Mouse (Mus musculus) stomach, postnatal 0 days (tissue): ENCODE results near the gene Rimbp2. TPM values are rescaled to one million over a fixed set of nuclear protein-coding genes. Genes with fewer than 3 reads are reported as not detected.

Source experiments
- ATAC-seq: fragments of 200-750 bp; cut with Nextera tagmentation; 2 replicates; pipeline ENCODE4 v1.8.0; 2017; ENCODE audit not compliant: low FRiP score, low TSS enrichment
- DNase-seq: peaks from one replicate; pipeline ENCODE4 v3.0.0-alpha.2; 2016; ENCODE audit warnings: low spot score
- H3K27ac ChIP-seq: fragments of 300-500 bp; sonication (generic); replicated peaks from 2 replicates; pipeline ENCODE4 v1.5.1; 2014; ENCODE audit warnings: mild to moderate bottlenecking, control low read depth
- H3K27me3 ChIP-seq: fragments of 300-500 bp; sonication (generic); 2 replicates; pipeline ENCODE4 v1.6.1; 2014; ENCODE audit warnings: low read length; ENCODE audit not compliant: control insufficient read depth, insufficient read depth
- H3K36me3 ChIP-seq: fragments of 300-500 bp; sonication (generic); 2 replicates; pipeline ENCODE4 v1.6.1; 2014; ENCODE audit warnings: low read length, mixed read lengths; ENCODE audit not compliant: control insufficient read depth, insufficient read depth
- H3K4me1 ChIP-seq: fragments of 300-500 bp; sonication (generic); replicated peaks from 2 replicates; pipeline ENCODE4 v1.6.1; 2014; ENCODE audit warnings: antibody characterized with exemption; ENCODE audit not compliant: control insufficient read depth, insufficient read depth
- H3K4me2 ChIP-seq: fragments of 300-500 bp; sonication (generic); replicated peaks from 2 replicates; pipeline ENCODE4 v1.6.1; 2014; ENCODE audit warnings: low read depth, mild to moderate bottlenecking, control low read depth, moderate library complexity
- H3K4me3 ChIP-seq: fragments of 300-500 bp; sonication (generic); 2 replicates; pipeline ENCODE4 v1.5.1; 2014; ENCODE audit warnings: low read depth, low read length, control low read depth
- H3K9ac ChIP-seq: fragments of 300-500 bp; sonication (generic); 2 replicates; pipeline ENCODE4 v1.6.1; 2014; ENCODE audit warnings: mild to moderate bottlenecking, low read length, control low read depth, mixed read lengths
- H3K9me3 ChIP-seq: fragments of 300-500 bp; sonication (generic); 2 replicates; pipeline ENCODE4 v1.6.1; 2016; ENCODE audit warnings: low read length; ENCODE audit not compliant: control insufficient read depth
- CTCF ChIP-seq: IDR thresholded peaks from 2 replicates; pipeline ENCODE4 v1.5.1; 2016; ENCODE audit warnings: antibody characterized with exemption, low read depth, mild to moderate bottlenecking, moderate library complexity
- EP300 ChIP-seq: optimal IDR thresholded peaks from 2 replicates; pipeline ENCODE3; 2016; ENCODE audit warnings: antibody characterized with exemption
- WGBS: fragments of 180-500 bp; shearing (Covaris S2); extraction: QIAGEN DNeasy Blood & Tissue Kit; methylation state at CpG from one replicate; pipeline ENCODE4 v1.1.7; 2014; 5-methylcytosine and 5-hydroxymethylcytosine counted together
- polyA plus RNA-seq: library from polyadenylated mRNA; unstranded; fragments of >200 nt; fragmentation: Nextera tagmentation; extraction: Ambion mirVana; gene quantifications from 2 replicates; pipeline ENCODE4 v1.2.1, GENCODE M21; 2015

Gene Rimbp2
- polyA plus RNA-seq, 1 experiment from 2014 or later = 0.17 TPM

DNA sequence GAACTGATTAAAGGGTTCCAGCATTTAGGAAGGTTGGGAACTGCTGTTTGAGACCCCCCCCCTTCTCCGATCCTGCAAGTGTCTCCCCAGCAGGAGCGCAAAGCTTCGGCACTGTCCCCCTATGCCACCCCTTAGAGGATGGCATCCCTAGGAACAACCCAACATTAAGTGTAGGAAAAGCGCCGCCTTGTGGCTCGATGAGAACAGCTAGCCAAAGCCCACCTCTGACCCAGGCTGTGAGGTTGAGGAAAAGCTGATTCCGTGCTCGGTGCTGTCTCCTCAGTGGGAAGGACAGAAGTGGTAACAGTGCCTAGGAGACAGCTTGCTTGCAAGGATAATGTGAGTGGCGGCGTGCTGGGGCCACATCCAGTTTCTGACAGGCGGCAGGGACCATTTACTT is 140.2 kb downstream of the Rimbp2 start:
- Histone ChIP-seq H3K4me1 (no peaks in the 10 kb centered on the region), H3K9me3 (no peaks in the 10 kb centered on the region), H3K36me3 (no peaks in the 10 kb centered on the region), H3K27ac (no peak overlapping the region), H3K27me3 (no peaks in the 10 kb centered on the region), H3K4me2 (no peak overlapping the region), H3K4me3 (no peak overlapping the region), H3K9ac (no peak overlapping the region)
- DNase-seq (no peak), ATAC-seq (no peak)
- 30% methylated on average over 11 of the region's 11 CpGs for WGBS
- TF ChIP-seq EP300 = no peak
- peak; percentile 20; the same call in 1 of the 2 replicates for TF ChIP-seq CTCF

DNA sequence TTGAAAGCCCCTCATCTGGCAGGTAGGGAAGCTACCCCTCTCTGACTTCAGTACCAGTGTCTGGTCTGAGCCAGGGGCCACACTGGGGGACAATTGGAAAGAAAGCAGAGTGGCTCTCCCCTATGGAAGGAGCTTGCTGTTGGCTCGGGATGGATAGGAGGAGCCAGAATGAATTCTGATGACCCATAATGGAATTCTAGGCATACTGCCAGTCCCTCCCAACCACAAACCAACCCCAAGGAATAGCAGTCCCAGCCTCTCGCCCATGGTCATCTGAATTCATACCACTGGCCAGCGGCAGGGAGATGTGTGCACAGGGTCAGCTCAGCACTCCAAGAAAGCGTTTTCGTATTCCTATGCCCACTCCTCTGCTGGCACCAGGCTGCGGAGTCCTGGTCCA is 141.9 kb downstream of the Rimbp2 start:
- no peak for ATAC-seq
- H3K27ac ChIP-seq = no peak overlapping the region
- no peak for DNase-seq
- H3K9me3 ChIP-seq = no peaks in the 10 kb centered on the region
- no peak overlapping the region for H3K4me3 ChIP-seq
- H3K4me2 ChIP-seq = no peak overlapping the region
- H3K27me3 ChIP-seq = no peaks in the 10 kb centered on the region
- no peaks in the 10 kb centered on the region for H3K4me1 ChIP-seq
- 71% methylated on average over 6 of the region's 6 CpGs for WGBS
- TF ChIP-seq EP300 (no peak), CTCF (no peak)
- no peak overlapping the region for H3K9ac ChIP-seq
- H3K36me3 ChIP-seq = no peaks in the 10 kb centered on the region

DNA sequence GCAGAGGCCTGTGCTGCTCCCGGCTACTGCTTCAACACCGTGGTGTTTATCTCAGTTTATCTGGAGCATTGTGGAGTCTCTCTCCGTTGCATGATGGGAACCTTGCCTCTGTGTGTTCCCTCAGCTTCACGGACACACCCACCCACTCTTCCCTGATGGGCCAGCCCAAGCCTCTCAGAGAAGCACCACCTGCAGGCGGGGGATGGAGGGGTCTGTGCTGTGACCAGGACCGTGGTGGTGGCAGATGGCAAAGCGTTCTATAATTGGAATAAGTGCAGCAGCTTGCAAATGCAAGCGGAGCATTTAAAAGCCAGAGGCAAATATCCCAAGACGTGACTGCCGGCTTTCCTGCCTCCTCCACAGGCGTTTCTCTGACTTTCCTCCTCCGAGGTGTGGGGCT is 143.3 kb downstream of the Rimbp2 start:
- H3K4me1 ChIP-seq = no peaks in the 10 kb centered on the region
- 0 out of 2 replicates have a peak, but pooled peaks have one; percentile 19 for ATAC-seq
- no peak for DNase-seq
- H3K27me3 ChIP-seq = no peaks in the 10 kb centered on the region
- no peak overlapping the region for H3K4me3 ChIP-seq
- H3K4me2 ChIP-seq = no peak overlapping the region
- TF ChIP-seq EP300 (no peak), CTCF (no peak)
- no peaks in the 10 kb centered on the region for H3K36me3 ChIP-seq
- no peak overlapping the region for H3K27ac ChIP-seq
- WGBS = 54% methylated on average over 12 of the region's 12 CpGs
- no peak overlapping the region for H3K9ac ChIP-seq
- H3K9me3 ChIP-seq = no peaks in the 10 kb centered on the region

DNA sequence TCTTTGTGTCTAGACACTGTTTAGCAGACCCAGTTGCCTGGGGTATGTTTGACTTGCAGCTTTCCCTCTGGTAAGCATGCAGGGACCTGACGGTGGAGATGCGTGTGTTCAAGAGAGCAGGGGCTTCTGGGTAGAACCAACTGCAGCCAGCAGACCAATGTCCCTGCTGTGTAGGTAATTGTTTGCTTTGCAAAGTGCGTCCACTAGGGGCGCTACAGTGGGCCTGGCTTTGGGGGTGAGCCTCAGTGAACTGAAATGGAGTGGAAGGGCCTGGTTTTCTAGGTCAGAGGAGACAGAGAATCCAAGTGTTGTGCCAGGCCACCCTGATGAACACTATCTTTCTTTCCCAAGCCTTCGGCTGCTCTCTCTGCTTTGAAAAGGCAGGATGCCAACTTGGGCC is 143.9 kb downstream of the Rimbp2 start:
- no peaks in the 10 kb centered on the region for H3K4me1 ChIP-seq
- 46% methylated on average over 5 of the region's 5 CpGs for WGBS
- no peak overlapping the region for H3K27ac ChIP-seq
- no peaks in the 10 kb centered on the region for H3K36me3 ChIP-seq
- no peak for TF ChIP-seq EP300
- peak; percentile 69 for TF ChIP-seq CTCF
- H3K9me3 ChIP-seq = no peaks in the 10 kb centered on the region
- DNase-seq (peak; percentile 33), ATAC-seq (no peak)
- H3K4me3 ChIP-seq = no peak overlapping the region
- H3K4me2 ChIP-seq = no peak overlapping the region
- H3K27me3 ChIP-seq = no peaks in the 10 kb centered on the region
- no peak overlapping the region for H3K9ac ChIP-seq

DNA sequence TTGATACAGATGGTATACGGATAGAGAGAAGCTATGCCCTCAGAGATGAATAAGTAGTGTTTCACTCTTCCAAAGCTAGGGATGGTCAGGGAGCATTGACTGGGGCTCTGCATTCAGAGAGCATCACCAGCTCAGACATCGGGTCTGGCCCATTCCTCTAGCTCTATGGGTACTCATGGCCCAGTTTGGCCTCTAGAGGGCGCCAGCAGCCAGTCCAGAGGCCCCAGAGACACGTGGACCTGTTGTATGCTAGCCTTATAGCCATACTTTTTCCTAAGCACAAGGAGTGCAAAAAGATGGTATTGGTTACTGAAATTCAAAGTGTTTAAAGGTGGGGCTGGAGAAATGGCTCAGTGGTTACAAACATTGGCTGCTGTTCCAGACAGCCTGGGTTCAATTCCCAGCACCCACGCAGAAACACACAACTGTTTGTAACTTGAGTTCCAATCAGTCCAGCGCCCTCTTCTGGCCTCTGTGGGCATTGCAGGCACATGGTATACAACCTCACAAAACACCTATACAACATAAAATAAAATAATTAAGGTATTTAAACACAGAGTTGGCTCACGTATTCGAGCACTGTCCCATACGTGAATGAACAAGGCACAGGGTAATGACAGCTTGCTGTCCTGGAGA is 144.6 kb downstream of the Rimbp2 start:
- Histone ChIP-seq H3K4me1 (no peaks in the 10 kb centered on the region), H3K9me3 (no peaks in the 10 kb centered on the region), H3K27ac (no peak overlapping the region), H3K4me2 (no peak overlapping the region), H3K9ac (no peak overlapping the region), H3K36me3 (no peaks in the 10 kb centered on the region), H3K27me3 (no peaks in the 10 kb centered on the region), H3K4me3 (no peak overlapping the region)
- no peak for ATAC-seq
- 58% methylated on average over 9 of the region's 9 CpGs for WGBS
- TF ChIP-seq CTCF (peak; percentile 54), EP300 (no peak)
- peak; percentile 30 for DNase-seq

DNA sequence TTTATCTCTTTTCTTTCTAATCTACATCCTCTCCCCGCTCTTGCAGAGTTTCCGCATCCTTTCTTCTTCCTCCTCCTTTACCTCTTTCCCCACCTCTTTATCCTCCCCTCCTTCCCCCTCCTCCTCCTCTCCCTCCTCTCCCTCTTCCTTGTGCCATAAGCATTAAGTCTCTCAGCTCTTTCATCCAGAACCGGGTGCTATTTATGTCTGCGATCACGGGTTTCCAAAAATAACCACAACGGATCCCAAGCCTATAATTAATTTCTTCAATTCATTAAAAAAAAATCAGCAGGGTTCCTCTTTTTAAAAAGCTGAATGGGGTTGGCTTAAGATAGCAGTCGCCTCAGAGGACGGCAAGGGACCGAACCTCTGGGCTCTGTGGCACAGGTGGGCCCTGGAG is 145.9 kb downstream of the Rimbp2 start:
- ATAC-seq (no peak), DNase-seq (no peak)
- Histone ChIP-seq H3K9ac (no peak overlapping the region), H3K27ac (no peak overlapping the region), H3K27me3 (no peaks in the 10 kb centered on the region), H3K36me3 (no peaks in the 10 kb centered on the region), H3K4me1 (no peaks in the 10 kb centered on the region), H3K4me2 (no peak overlapping the region), H3K4me3 (no peak overlapping the region), H3K9me3 (no peaks in the 10 kb centered on the region)
- 80% methylated on average over 9 of the region's 9 CpGs for WGBS
- TF ChIP-seq CTCF (no peak), EP300 (no peak)
